Mouse (Mus musculus) retina, adult 2 months (tissue): ENCODE data around the gene Cd248.
A peak's percentile ranks its signal among the peaks of the same experiment; 100 is the strongest.

Experiments
- DNase-seq: peaks from one replicate; pipeline ENCODE4 v3.0.0-alpha.2; 2012; ENCODE audit warnings: low read depth, low spot score

Cd248 gene

GRCm38 (mm10) chr19:5067867-5068569, at the start of gene Cd248:
Gene Cd248 (plus strand): TSS chr19:5068078.
- DNase-seq: no peak

DNA sequence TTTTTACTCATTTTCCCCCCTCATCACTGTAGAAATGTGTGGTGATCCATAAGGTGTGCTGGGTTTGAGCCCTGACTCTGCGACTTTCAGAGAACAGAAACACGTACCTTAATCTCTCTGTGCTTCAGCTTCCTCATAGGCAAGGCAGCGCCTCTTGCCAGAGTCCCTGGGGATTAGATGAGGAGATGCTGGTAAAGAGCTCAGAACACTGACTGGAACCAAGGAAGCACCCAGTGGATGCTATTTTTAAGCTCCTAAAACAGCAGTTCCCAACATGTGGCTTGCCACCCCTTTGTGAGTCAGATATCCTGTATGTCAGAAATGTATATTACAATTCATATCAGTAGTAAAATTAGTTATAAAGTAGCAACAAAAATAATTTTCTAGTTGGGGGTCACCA, 49.7 kb upstream of the Cd248 start:
- DNase-seq: no peak

DNA sequence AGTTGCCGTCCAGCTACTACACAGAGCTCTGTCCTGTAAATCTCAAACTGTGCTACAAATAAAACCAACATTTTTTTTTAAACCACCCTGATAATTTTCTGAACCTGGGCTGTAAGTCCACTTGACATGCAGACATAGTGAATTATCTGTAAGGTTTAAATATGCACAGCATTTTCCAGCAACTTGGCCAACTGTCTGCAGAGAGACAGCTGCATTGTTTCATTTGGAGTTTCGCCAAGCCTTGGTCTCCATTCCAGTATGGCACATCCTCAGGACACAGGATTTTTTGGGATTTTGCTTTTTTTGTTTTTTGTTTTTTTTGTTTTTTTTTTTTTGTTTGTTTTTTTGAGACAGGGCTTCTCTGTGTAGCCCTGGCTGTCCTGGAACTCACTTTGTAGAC, 46.5 kb upstream of the Cd248 start:
- DNase-seq: no peak

GRCm38 (mm10) chr19:5023621-5024479, 44.0 kb upstream of the Cd248 start, which contains the start of gene Slc29a2:
Gene Slc29a2 (plus strand): TSS chr19:5023860.
- peak; percentile 77 for DNase-seq

DNA sequence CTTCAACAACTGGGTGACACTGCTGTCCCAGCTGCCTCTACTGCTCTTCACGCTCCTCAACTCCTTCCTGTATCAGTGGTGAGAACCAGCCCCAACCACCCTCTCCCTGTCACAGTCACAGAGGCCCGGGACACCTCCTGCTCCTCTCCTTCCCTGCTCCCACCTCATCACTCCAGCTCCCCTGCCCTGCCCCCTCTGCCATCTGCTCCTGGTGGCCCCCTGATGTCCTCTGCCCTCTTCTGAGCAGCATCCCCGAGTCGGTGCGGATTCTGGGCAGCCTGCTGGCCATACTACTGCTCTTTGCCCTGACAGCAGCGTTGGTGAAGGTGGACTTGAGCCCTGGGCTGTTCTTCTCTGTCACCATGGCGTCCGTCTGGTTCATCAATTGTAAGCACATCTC, 41.8 kb upstream of the Cd248 start:
- no peak for DNase-seq

GRCm38 (mm10) chr19:5032686-5033085, 35.2 kb upstream of the Cd248 start:
- no peak for DNase-seq

DNA sequence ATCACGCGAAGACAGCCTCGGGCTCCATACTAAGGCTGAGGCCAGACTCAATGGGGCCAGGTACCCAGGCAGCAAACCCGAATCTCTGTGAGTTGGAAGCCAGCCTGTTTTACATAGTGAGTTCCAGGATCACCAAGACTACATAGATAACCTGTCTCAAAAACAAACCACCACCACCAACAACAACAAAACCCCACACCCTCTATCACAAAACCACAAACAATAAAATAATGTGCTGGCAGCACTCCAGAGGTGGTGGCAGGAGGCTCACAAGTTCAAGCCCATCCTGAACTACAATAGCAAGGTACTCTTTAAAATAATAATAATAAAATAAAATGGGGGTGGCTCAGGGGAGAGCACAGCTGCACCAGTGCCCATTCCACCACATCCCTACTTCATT, 31.3 kb upstream of the Cd248 start:
- DNase-seq: no peak

- DNase-seq: peak; percentile 77
Observed at GRCm38 (mm10) chr19:5037678-5038571, 30.0 kb upstream of the Cd248 start.

DNA sequence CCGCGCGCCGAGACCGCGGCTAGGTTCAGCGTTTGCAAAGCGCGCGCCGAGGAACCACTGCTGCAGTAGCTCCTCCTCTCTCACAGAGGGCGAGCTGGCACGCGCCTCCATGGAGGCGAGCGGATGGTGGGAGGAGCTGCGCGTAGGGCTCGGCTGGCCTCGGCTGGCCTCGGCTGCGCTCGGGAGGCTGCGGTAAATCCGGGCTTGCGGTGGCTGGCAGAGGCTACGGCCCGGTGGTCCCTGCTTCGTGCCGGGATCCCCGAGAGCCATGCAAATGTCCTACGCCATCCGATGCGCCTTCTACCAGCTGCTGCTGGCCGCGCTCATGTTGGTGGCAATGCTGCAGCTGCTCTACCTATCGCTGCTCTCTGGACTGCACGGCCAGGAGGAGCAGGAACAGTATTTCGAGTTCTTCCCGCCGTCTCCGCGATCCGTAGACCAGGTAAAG, 29.1 kb upstream of the Cd248 start, which contains the start of the genes B4gat1 and AC124502.3:
B4gat1 (plus strand) TSS at position 118 of the 448 bp plus-strand sequence.
AC124502.3 (plus strand) TSS at position 183 of the 448 bp plus-strand sequence.
- peak; percentile 77 for DNase-seq

DNA sequence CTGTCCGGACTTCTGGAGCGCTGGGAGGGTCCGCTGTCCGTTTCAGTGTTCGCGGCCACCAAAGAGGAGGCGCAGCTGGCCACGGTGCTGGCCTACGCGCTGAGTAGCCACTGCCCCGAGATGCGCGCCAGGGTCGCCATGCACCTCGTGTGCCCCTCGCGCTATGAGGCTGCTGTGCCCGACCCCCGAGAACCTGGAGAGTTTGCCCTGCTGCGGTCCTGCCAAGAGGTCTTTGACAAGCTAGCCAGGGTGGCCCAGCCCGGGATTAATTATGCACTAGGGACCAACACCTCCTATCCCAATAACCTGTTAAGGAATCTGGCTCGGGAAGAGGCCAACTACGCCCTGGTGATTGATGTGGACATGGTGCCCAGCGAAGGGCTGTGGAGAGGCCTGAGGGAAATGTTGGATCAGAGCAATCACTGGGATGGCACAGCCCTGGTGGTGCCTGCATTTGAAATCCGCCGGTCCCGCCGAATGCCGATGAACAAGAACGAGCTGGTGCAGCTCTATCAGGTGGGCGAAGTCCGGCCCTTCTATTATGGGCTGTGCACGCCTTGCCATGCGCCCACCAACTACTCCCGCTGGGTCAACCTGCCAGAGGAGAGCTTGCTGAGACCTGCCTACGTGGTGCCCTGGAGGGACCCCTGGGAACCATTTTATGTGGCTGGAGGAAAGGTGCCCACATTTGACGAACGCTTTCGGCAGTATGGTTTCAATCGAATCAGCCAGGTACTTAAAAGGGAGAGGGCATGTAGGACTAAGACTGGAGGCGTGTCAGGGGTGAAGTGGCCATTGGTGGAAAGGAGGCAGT, 28.4 kb upstream of the Cd248 start:
- no peak for DNase-seq

DNA sequence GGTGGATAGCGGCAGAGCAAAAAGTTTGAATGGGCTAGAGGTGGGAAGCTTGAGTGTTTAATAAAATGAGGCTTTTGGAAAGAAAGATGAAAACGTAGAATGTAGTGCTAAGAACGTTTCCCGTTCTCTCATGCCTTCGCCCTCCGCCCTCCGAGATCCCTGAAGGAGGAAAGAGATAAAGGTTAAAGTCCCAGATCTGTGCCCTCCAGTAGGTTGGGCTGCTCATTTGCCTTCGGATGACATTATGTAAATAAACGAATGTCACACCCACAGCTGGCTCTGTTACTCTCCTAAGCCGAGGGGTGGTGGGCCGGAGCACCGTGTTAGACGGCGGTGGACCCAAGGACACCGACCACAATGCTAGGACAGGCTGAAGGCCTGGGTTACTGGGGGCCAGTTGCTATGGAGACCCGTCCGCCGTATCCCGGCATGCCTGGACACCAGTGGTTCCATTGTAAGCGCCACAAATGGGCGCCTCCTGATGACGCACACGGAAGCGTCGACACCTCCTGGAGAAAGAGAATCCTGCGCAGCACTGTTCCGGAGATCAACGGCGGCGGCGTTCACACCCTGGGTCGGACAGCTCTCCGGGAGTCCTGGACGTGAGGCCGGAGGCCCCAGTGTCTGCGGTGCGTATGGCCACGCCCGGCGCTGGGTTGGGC, 26.9 kb upstream of the Cd248 start, which contains the start of gene Brms1:
Brms1 (plus strand) TSS at position 493 of the 662 bp plus-strand sequence.
- DNase-seq: peak; percentile 90

DNA sequence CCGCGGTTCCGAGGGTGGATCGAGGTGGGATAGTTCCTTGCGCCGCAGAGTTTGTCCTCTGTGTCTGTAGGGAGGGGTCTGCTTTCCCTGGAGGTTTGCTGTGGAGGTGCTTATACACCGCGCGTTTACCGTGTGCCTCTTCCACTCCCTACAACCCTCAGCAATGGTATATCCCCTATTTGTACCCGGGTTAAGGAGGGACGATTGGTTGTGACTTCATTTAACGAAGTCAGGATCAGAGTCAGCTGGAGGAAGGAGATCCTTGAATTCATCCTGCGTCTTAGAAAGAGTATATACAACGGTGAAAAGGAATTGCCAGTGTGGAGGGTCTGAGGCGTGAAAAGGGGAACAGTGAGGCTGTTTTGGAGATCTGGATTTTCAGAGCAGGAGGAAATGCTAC, 26.3 kb upstream of the Cd248 start:
- DNase-seq: no peak

- no peak for DNase-seq
Observed at GRCm38 (mm10) chr19:5045531-5045930, 22.3 kb upstream of the Cd248 start.

- no peak for DNase-seq
Observed at GRCm38 (mm10) chr19:5048138-5049056, 19.5 kb upstream of the Cd248 start.

DNA sequence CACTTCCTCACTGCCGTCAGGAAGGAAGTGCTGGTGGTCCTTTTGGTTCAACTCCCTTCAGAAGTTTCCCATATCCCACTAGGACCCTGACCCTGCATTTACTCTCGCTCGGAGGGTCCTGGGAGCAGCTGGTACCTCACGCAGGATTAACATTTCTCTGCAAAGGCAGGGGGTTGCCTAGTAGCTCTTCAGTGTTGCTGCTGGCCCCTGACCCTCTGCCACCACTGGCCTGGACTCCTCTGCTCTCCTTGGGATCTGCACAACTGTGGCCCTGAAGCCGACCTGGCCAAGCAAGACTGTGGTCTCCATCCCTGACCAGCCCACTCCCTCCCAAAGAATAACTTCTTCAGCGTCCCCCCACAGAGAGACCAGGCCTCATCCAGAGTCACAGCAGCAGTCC, 18.6 kb upstream of the Cd248 start:
- DNase-seq: no peak

GRCm38 (mm10) chr19:5050047-5050905, 17.6 kb upstream of the Cd248 start, which contains the start of gene Rin1:
Gene Rin1 (plus strand): TSS chr19:5050481.
- DNase-seq: no peak

DNA sequence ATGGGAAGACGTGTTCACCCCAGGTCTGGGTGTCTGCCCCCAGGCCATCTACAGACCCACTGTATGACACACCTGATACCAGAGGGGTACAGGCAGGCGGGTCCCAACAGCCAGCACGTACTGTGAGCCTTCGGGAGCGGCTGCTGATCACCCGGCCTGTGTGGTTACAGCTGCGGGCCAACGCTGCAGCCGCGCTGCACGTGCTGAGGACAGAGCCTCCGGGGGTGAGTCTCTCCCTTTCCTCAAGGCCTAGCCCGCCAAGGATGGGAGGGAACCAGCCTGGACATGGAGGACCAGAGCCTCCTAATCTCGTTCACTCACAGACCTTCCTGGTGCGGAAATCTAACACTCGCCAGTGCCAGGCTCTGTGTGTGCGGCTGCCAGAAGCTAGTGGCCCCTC, 16.8 kb upstream of the Cd248 start:
- no peak for DNase-seq

DNA sequence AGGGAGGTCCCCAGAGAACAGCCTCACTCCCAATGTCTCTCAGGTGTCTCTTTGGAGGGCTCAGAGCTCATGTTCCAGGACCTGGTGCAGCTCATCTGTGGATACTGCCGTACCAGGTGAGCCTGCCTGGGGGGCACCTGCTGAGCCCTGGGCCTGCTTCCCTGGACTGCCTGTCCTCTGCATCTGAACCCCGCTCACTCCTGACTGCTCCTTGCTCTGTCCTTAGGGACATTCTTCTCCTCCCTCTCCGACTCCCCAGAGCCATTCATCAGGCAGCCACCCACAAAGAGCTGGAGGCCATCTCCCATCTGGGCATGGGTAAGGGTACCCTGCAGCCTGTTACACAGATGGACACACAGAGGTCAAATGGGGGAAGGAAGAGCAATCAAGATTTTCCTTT, 16.4 kb upstream of the Cd248 start:
- no peak for DNase-seq
